Mouse (Mus musculus) adrenal gland (tissue): ENCODE results near the gene Theg.

ENCODE experiments used
- intact Hi-C: fragments of 180-260 bp; cut with DNase I; formaldehyde crosslinking; loops from one replicate; pipeline ENCODE4 v1.15.1; 2025
- microRNA-seq, 2 experiments: library from miRNA; unstranded; fragments of <30 nt; microRNA quantifications; one replicate each; pipeline ENCODE4; 2019

Gene Theg

GRCm38 (mm10) chr10:79537781-79538180 lies 49.4 kb downstream of the Theg start:
- intact Hi-C loops: no loop called here

GRCm38 (mm10) chr10:79537271-79537670 lies 49.9 kb downstream of the Theg start:
- intact Hi-C loops: no loop called here

GRCm38 (mm10) chr10:79536461-79537080 lies 50.6 kb downstream of the Theg start:
- intact Hi-C loops: no loop called here

- intact Hi-C loops: no loop called here
Measured at GRCm38 (mm10) chr10:79535431-79535830, 51.7 kb downstream of the Theg start.

GRCm38 (mm10) chr10:79534426-79534825 lies 52.7 kb downstream of the Theg start:
- intact Hi-C loops: no loop called here

- intact Hi-C loops: no loop called here
Measured at GRCm38 (mm10) chr10:79533126-79533911, 53.8 kb downstream of the Theg start, which contains the start of gene Plpp2. Gene Plpp2 (minus strand): TSS chr10:79533796.

- intact Hi-C loops: no loop called here
Measured at GRCm38 (mm10) chr10:79532678-79533077, 54.5 kb downstream of the Theg start.

- intact Hi-C loops: no loop called here
Measured at GRCm38 (mm10) chr10:79531593-79531992, 55.5 kb downstream of the Theg start.

GRCm38 (mm10) chr10:79530721-79531120 lies 56.4 kb downstream of the Theg start:
- intact Hi-C loops: no loop called here

- intact Hi-C loops: no loop called here
Measured at GRCm38 (mm10) chr10:79530241-79530640, 56.9 kb downstream of the Theg start.

- intact Hi-C loops: no loop called here
Measured at GRCm38 (mm10) chr10:79528081-79528480, 59.0 kb downstream of the Theg start.

GRCm38 (mm10) chr10:79527453-79527845 lies 59.7 kb downstream of the Theg start:
- intact Hi-C loops: no loop called here

- intact Hi-C loops: no loop called here
Measured at GRCm38 (mm10) chr10:79526661-79527452, 60.3 kb downstream of the Theg start.

Small RNA genes lying within 50 kb of the gene (microRNA-seq; reads per million reads assigned to microRNA genes)
- gene Mir6909: 0.11 to 1.1 reads per million in 2 experiments
